19 mouse cellular contexts compared by ENCODE assay signal in the genomic region with DNA sequence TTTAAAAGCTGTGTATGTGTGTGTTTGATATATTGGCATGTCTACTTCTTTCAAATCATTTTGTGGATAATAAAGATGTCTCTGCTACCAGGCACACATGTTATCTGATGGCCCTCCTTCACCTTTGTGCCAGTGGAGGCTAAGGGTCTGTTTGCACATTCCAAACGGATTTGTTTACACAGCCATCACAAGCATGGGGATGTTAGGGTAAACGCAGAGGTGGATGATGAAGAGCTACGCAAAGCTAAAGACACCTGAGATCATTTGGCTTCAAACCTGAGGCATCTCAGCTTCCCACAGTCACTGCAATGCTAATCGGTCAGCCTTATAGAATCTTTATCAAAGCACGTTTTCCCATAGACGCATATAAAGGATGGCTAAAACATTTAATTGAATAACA.
"Had no signal": no experiment of that assay in that cellular context is flagged by ENCODE, and none has a peak within 500 bp of the region (broad histone marks: within the 10 kb centered on the region; RNA-seq: fewer than 3 reads in every experiment).

No protein-coding gene starts in this region.

- H3K4me3 ChIP-seq: midbrain, embryonic 10.5 days; midbrain, embryonic 12.5 days; myocyte; neural tube, embryonic 13.5 days; neural tube, embryonic 15.5 days had no signal

- H3K9ac ChIP-seq: lung, embryonic 14.5 days; midbrain, embryonic 12.5 days; neural tube, embryonic 13.5 days; neural tube, embryonic 15.5 days had no signal

- H3K27me3 ChIP-seq: midbrain, embryonic 12.5 days; neural tube, embryonic 13.5 days; neural tube, embryonic 15.5 days had no signal

- H3K4me2 ChIP-seq: lung, embryonic 14.5 days; midbrain, embryonic 12.5 days; neural tube, embryonic 13.5 days; neural tube, embryonic 15.5 days had no signal

- H3K27ac ChIP-seq: midbrain, embryonic 10.5 days; midbrain, embryonic 12.5 days; neural tube, embryonic 13.5 days; neural tube, embryonic 15.5 days had no signal

- H3K9me3 ChIP-seq: neural tube, embryonic 13.5 days; neural tube, embryonic 15.5 days had no signal

- H3K4me1 ChIP-seq: midbrain, embryonic 12.5 days; neural tube, embryonic 13.5 days; neural tube, embryonic 15.5 days had no signal

- ATAC-seq: midbrain, embryonic 16.5 days had no signal

- DNase-seq: lung, adult 18-20 months; lung, embryonic 14.5 days; lung, postnatal 10 days; lung, postnatal 4 days; midbrain, embryonic 14.5 days; retina, postnatal 1 day; right cerebral cortex, adult 18-20 months; right cerebral cortex, postnatal 25 days; right cerebral cortex, postnatal 4 days; spleen, adult 18-20 months; thymus, adult 18-20 months; thymus, postnatal 14 days; thymus, postnatal 36 days had no signal
